Mouse (Mus musculus) kidney, postnatal 4 days (tissue): Measurements from ENCODE around the gene Dscaml1.

Experiments used
- DNase-seq, 2 experiments: peaks; one replicate each; pipeline ENCODE4 v3.0.0; 2021; ENCODE audit warnings: mixed read lengths in 2 of 2

Dscaml1 gene

GRCm38 (mm10) chr9:45574021-45574420 lies 147.6 kb downstream of the Dscaml1 start:
- no peak for DNase-seq

DNA sequence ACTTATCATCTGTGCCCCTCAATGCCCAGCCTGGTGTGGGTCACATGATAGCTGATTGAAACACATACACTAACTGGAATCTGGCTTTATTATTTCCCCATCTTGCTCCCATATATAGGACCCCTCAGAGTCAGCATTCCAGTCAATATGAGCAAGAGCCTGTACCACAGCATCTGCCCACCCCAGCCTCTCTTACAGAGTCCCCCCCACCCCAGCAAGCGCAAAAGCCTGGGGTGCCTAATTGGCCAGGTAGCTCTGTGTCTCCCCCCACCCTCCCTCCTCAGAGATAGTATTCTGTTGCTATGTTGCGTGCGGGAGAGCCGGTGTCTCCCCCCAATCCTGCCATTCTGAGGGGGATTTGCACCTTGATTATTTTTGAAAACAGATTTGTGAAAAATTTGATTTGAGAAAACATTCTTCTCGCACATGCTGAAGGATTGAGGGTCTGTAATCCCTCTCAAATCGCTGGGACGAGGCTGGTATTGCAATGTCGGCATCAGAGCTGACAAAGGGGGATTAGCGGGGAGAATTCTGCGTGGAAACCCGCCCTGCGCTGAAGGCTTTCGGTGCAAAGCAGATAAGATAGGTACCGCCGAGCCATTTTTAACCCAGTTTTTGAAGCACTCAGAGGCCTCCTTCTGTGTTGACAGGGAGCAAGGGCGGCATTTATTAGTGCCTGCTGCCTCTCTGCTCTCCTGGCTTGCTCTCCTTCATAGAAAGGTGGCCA lies 153.8 kb downstream of the Dscaml1 start:
- no peak for DNase-seq

GRCm38 (mm10) chr9:45586475-45586874 lies 160.0 kb downstream of the Dscaml1 start:
- no peak for DNase-seq

- DNase-seq: no peak
Observed at GRCm38 (mm10) chr9:45587704-45588103, 161.3 kb downstream of the Dscaml1 start.

DNA sequence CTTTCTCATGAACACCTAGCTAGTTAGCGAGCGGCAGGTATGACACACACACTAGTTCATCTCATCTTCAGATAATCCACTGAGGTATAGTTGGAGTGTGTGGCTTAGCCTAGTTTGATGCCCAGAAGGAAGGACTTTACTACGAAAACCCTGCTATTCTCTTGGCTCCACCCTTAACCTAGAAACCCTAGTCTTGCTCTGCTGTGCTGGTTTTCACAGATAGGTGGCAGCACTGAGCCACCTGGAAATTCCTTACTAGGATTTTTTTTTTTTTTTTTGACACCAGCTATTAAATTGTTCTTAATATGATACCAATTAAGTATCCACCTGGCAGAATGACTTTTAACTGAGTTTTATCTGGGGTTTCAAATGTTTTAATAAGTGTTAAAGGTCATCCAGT lies 163.4 kb downstream of the Dscaml1 start:
- DNase-seq: peak; percentile 72 to 77

DNA sequence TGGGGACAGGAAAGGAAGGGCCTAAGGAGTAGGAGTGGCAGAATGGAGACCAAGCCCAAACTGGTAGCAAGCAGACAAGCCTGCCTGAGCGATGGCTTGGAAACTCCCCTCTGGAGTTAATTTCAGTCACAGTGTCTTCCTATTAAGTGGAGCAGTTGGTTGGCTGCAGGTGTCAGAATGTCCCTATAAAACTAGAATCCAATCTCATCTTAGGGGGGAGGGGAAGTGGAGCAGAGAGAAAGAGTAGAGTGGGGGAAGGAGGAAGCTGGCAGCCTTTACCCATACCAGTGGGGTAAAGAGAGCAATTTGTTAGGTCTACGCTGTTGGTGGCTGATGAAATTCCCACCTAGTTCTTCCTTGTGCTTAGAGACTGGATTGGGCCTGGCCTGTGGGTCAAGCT lies 164.6 kb downstream of the Dscaml1 start:
- DNase-seq: no peak

GRCm38 (mm10) chr9:45592374-45592773 lies 165.9 kb downstream of the Dscaml1 start:
- no peak for DNase-seq

GRCm38 (mm10) chr9:45598117-45598516 lies 171.7 kb downstream of the Dscaml1 start:
- no peak for DNase-seq

- DNase-seq: no peak
Observed at GRCm38 (mm10) chr9:45599377-45599776, 172.9 kb downstream of the Dscaml1 start.

DNA sequence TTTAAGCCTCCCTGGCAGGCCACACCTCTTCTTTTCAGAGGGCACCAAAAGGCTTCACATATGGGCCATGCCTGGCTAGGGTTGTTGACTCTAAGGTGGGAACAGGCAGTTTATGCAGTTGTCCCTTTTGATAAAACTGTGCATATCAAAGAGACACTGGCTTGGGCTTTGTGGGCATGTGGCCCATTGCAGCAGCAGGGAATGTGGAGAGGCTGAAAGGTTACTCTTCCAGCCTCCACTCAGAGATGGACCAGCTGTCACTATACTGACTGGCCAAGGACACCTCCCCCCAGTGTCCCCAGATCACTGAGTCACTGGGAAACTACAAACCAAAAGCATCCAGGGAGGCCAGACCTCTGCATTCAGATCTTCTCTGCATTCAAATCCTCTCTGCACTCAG lies 180.9 kb downstream of the Dscaml1 start:
- peak; percentile 38 to 43 for DNase-seq

DNA sequence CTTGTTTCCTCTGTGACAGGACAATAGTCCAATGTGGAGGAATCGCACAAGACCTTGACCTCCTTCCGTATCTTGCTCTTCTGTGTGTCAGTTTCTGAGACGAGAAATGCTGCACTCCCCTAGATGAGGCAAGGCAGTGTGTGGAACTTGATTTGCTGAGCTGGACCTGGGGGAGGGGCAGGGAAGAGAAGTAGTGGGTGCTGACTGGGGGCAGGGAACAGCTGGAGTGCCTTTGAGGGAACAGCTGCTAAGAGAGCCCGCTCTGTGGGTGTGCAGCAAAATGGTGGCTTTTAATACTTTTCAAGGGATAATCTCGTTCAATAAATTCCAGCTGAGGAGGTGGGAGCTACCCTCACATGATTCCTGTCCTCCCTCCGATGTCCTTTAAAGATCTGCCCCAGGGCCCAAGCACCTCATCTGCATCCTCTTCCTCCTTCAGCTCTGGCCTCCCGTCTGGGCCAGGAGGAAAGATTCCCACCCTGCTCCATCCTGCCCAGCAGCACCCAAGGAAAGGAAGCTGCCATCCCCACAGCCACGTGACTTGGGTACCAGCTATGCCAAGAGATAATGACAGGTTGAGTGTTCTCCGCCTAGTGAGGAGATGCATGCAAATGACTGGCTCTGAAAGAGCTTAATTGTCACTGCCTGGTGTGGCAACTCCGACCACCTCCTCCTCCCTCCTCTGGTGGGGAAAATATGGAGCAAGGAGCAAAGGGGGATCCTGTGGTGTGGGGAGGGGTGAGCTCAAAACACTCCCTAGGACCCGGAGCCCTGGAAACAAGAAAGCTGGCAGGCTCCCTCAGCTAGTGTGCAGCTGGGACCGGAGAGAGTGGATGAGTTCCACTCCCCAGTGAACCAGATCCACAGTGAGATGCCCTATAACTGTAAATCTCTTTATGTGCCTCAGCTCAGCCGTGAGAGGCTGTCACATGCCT lies 181.9 kb downstream of the Dscaml1 start:
- peak; percentile 25 to 49 for DNase-seq

DNA sequence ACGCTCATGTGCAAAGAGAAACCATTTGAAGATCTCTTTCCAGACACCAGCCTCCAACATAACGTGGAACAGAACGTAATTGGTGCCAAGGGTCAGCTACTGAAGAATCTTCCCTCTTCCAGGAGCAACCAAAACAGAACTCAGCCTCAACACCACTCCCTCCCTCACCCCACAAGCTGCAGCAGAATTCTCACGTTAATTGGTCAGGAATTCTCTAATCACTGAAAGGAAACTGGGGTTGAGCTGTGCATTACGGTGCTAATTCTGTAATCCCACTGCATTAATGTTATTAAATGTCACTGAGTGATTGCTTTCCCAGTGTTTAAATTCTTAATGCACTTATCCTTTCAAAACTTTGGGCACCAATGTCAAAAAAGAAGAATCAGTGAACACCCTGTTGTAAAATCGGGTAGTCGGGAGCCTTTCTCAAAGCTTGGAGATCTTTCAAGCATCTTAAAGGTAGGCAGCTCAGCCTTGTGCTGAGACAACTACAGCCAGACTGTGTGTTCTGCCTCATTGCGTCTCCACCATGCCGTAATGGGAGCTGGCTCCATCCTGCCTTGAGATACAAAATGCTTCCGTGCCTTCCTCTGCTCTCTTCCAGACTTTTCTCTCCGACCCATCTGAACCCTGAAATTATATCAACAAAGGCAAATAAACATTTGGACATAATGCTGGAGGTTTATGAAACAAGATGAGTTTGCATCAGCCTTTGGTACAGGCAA lies 184.1 kb downstream of the Dscaml1 start:
- DNase-seq: no peak

GRCm38 (mm10) chr9:45614616-45615015 lies 188.2 kb downstream of the Dscaml1 start:
- no peak for DNase-seq

- no peak for DNase-seq
Observed at GRCm38 (mm10) chr9:45617889-45618288, 191.5 kb downstream of the Dscaml1 start.

DNA sequence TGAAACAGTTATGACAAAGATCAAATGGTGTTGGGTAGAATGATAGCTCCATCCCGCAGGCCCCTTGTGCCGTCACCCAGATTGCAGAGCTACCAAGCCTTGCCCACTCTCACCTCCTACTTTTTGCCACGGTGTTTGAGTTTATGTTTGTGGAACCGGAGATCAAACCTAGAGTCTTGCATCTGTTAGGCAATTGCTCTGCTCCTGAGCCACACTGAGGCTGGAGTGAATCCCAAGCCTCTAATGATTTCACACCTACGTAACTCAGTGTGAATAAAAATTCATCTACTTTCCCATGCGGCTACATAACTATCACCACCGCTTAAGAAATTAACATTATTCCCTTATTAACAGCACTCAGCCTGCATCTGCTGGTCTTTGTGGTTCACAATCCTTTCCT lies 192.0 kb downstream of the Dscaml1 start:
- no peak for DNase-seq

DNA sequence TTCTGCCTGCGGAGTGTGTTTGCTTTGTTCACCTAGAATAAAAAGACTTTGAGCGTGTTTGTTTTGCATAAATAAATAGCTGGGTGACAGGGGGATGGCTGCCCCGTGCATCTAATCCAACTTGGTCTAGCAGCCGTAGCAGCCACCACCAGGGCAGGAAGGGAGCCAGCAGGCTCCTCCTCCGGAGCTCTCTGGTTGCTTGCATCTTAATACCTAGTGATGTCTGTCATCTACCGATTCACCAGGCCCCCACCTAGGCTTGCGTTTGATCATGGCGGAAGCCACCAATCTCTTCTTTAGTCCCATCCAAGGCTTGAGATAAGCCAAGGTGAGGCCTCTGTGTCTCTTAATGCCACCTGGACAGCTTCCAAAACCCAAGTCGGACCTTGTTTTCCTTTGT lies 193.6 kb downstream of the Dscaml1 start:
- DNase-seq: no peak

- no peak for DNase-seq
Observed at GRCm38 (mm10) chr9:45620920-45621319, 194.5 kb downstream of the Dscaml1 start.

DNA sequence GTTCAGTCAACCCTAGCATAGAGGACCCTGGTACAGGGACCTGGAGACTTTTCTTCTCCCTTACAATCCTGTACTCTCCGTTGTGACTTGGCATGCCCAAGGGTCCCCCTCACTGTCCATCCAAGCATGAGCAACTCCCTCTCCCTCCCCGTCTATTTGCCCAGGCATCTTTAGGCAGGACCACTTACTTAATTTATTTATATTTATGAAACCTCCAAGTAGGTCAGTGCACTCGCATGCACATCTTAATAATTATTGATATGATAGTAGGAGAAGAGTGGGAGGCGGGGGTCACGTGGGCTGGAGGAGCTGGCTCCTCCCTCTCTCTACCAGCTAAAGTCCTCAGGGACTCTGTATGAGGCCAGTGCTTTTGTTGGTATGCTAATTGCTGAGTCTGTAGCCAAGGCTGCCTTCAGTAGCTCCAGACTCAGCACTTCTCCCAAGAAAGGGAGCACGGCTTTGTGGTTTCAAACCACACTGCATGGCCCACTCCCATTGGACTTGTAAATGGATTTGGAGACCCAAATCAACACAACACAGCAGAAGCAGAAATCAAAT lies 199.5 kb downstream of the Dscaml1 start:
- no peak for DNase-seq

- DNase-seq: peak; percentile 62 to 72
Observed at GRCm38 (mm10) chr9:45632520-45632919, 206.1 kb downstream of the Dscaml1 start.

GRCm38 (mm10) chr9:45633036-45633435 lies 206.6 kb downstream of the Dscaml1 start:
- DNase-seq: peak; percentile 37 to 53

GRCm38 (mm10) chr9:45634978-45635377 lies 208.6 kb downstream of the Dscaml1 start:
- no peak for DNase-seq

DNA sequence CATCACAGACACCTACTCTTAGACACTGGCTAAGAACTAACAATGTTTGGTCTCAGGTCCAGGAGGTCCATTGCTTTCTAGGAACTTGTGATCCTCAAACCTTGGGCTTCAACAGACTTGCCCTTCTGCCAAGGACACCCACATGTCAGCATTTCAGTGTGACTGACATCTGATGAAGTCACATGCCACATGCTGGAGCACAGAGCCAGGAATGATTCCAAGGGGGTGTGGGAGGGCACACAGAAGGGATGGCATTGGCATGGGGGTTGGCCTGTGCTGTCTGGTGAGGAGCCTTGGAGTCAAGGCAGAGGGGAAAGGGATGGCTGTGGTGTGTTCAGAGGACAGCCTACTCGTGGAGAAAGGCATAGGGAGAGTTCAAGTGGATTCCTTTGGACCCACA lies 210.9 kb downstream of the Dscaml1 start:
- DNase-seq: no peak
